Mouse (Mus musculus) heart, postnatal 0 days (tissue): Measurements from ENCODE around the gene Nudt8.

Experiments used
- CTCF ChIP-seq: IDR thresholded peaks from 2 replicates; pipeline ENCODE4 v1.5.1; 2016; ENCODE audit warnings: antibody characterized with exemption, control low read depth, low read depth
- EP300 ChIP-seq: IDR thresholded peaks from 2 replicates; pipeline ENCODE4 v1.6.1; 2016; ENCODE audit warnings: antibody characterized with exemption, low read depth

- peak; percentile 78 for TF ChIP-seq CTCF
- no peak for TF ChIP-seq EP300
Measured at GRCm38 (mm10) chr19:4047859-4048258, 47.5 kb downstream of the Nudt8 start.
